Mouse (Mus musculus) spleen, postnatal 4 days (tissue): ENCODE results near the gene Efna1.
A peak's percentile ranks its signal among the peaks of the same experiment; 100 is the strongest.

Experiments
- DNase-seq, 2 experiments: peaks; one replicate each; pipeline ENCODE4 v3.0.0; 2022; ENCODE audit warnings: low spot score in 2 of 2

The Efna1 gene

DNA sequence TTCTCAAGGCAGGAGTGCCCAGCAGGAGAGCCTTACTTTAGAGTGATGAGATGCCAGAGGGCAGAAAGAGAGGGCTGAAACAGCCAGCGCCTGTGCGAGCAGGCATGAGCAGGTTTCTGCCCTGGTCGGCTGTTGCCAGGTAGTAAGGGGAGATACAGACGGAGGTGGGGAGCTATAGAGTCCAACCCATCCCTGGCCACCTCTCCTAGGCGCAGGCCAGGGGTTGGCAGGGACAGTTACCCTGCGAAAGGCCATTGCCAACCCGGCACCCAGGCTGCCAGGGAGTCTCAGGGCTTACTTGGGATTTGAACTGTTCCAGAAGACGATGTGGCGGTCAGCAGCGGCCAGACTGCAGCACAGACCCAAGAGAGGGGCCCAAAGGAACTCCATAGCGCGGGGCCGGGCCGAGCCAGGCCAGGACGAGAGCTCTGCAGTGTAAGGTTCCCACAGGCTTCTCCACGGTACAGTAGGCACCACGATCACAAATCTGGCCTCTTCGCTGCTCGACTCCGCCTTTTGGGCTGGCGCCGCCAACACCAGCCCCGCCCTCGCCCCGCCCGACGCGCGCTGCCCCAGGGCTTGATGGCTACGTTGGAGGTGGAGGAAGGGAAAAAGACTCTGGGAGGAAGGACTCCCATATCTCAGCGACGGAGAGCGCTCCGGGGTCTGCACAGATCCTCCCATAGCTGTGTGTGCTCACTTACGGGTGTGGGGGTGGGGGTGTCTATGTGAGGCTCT, 1.6 kb downstream of the Efna1 start:
- DNase-seq, result peak in 1 of 2 experiments; percentile 53

DNA sequence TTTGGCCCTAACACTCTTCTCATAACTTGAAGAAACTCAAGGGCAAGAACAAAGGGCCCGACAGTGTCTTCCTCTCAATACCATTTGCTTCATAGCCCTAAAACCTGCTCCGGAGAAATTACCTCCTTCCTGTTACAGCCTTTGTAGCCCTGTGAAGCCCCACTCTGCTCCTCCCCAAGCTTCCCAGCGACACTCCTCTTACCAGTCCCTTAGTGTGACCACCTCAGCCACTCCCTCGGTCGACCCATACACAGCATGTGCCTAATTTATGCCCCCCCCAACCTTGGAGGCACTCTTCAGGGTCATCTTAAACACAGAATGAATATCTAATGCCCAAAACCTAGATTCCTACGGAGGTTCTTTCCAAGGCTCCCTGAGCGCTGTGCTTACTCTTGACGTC, 2.3 kb downstream of the Efna1 start:
- no peak for DNase-seq

DNA sequence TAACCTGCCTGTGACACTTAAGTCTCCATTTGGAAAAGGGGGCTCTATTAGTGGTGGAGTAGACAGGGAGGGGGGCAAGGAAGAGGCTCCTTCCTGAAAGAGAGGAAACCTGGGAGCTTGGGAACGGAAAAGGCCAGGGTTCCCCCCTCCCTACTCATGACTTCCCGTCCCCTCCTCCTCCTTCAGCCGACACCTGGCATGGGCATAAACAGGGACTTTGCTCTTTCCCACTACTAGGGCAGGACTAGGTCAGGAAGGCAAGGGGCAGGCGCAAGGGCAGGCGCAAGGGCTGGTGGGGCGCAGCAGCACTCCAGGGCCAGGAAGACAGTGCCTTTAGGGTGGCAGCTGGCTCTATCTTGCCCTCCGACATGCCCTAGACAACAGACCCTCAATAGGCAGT, 2.8 kb downstream of the Efna1 start:
- DNase-seq, result no peak

DNA sequence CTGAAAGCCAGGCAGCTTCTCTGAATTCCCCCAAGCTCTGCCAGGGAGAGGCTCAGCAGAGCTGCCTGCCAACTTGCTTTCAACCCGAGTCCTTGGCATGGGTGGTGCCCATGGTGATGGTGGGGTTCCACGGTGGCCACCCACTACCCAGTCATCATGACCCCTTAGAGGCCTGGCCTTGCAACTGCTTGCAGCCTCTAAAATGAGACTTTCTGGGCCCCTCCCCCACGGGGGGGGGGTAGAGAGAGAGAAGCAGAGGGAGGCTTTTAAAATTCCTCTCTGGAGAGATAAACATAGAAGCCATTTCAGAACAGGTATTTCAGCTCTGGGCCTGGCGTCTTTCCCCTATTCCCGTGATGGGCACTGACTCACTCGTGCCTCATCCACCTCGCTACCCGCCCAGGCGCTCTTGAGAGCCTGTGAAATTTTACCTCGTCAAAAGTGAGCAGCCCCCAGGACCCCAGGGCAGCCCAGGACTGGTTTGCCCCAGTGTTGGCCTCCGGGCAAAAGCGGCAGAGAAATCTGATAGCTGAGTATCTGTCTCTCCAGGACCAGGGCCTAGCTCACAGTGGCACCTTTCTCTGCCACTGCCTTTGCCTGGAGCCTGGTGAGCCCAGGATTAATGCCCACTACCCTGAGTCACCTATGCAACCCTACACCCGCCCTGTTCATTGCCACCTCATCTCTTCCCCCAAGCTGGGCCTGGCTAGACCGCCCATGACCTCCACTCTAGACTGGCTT, 3.5 kb downstream of the Efna1 start:
- no peak for DNase-seq

DNA sequence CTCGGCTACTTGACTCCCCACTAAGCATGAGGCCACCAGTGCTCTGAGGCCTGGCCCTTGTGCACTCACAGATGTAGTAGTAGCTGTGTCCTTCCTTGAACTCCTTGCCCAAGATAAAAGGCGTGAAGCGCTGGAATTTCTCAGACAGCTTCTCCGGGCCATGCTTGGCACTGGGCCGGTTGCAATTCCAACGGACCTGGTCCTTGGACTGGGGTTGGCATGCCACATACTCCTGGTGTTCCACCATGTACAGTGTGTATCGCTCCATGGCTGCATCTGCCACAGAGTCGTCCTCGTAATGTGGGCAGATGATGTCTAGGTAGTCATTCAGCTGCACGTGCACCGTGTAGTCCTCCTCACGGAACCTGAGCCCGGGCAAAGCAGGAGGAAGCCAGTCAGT, 4.9 kb downstream of the Efna1 start:
- no peak for DNase-seq

DNA sequence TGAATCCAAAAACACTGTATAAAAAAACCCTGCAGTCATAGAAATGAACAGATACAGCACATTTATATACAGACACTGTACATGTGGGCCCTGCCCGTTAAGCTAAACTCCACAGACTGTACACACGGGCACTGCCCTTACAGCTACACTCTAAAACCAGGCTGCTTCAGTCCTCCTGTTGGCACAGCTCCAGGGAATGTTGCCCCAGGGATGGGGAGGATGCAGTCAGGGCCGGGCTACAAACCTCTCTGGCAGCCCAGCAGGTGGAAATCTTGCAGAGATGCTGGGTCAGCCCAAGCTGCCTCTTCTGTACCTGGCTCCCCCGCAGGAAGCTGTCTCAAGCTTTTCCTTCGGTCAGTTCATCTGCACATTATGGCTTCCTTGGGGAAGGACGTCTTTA, 9.2 kb downstream of the Efna1 start:
- no peak for DNase-seq

DNA sequence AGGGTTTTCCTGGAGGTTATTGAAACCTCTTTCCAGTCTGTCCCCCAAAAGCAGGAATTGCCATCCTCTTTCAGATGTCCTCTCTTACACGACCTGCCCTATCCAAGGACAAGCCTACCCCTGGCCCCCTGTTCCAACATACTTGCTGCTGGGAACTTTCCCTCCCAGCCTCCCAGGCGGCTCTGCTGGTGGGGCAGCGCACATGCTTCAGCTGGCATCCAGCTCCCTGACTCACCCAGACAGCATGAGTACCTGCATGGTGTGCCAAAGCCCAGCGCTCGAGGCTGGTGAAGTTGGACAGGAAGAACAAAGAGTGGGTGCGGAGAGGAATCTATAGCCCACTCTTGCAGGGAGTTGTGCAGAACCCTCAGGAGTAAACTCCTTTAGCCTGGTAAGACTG, 10.1 kb downstream of the Efna1 start:
- no peak for DNase-seq

DNA sequence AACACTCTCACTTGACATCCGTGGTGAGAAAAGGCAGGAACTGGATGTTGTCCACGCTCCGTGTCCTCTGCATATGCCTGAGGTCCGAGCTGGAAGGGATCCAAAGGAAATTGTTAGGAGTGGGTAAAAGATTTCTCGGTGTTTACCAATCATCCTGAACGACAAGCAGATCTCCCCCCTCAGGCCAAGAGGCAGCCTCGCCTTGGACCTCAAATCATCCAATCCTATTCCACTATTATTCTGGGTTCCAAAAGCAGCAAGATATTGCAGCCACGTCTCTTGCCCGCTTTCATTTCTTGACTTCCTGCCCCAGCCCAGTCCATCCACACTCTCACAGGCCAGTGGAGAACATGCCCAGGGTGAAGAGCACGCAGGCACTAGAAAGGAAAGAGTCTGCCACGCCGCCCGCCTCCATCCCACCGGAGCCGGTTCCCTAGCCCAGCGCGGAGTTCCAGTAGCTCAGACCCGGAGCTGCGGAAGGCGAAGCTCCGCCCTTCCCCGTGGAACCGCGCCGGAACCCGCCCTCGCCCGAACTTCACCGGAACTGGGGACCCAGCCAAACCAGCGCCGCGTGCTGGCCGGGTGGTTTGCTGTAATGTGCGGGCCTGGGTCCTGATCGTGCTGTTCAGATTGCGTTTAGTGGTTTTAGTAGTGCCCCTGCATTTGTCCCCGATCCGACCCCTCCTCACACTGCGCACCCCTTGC, 10.7 kb downstream of the Efna1 start, which contains the start of gene Slc50a1:
Slc50a1 (minus strand) TSS at position 520 of the 705 bp plus-strand sequence.
- peak; percentile 74 to 90 for DNase-seq

DNA sequence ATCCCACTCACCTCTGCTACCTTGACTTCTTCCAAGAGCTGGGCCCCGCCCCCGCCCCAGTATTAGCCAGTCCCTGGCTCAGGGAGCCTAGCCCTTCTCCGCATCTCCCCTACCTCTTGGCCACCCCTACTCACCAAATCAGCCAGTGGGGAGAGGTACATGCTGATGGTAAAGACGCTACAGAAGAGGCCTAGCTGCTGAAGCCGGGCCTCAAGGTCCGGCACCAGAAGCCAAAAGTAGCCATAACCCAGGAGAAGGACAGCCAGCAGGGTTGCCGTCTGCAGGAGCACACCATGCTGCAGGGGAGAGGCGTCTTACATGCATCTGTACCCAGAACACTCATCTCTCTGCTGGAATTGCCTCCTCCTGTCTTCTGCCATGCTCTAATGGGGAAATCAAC, 12.0 kb downstream of the Efna1 start:
- DNase-seq, result peak in 1 of 2 experiments; percentile 59

DNA sequence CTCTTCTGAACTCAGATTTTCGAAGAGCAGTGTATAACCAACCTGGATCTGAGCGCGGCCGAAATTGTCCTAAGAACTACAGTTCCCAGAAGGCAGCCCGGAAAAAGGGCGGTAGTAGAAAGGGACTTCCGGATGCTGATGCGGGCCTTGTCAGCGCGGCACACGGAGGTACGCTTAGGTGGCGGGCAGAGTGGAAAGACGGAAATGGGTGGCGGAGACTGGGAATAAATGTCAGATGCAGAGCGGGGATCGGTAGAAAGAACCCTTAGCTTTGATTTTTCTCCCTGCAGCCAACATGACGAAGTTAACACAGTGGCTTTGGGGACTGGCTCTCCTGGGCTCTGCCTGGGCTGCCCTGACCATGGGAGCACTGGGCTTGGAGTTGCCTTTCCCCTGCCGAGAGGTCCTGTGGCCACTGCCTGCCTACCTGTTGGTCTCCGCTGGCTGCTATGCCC, 14.5 kb downstream of the Efna1 start:
- peak; percentile 69 to 85 for DNase-seq

DNA sequence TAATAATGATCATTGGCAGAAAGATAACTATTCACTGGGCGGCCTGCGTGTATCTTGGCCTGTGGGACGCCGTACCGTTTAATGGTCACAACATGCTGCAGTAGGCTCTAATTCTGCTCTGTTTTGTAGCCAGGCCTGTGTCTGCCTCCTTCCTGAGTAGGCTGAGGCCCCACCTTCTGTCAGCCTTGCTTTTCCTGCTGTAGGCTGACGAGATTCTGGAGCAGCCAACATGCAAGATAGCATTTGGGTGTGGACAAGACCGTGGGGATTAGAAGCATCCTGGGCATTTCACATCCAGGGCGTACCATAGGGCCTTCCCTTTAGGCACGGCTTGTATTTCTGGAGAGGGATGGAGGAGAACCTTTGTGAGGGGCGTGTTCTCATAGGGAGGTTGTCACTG, 18.5 kb downstream of the Efna1 start:
- no peak for DNase-seq

DNA sequence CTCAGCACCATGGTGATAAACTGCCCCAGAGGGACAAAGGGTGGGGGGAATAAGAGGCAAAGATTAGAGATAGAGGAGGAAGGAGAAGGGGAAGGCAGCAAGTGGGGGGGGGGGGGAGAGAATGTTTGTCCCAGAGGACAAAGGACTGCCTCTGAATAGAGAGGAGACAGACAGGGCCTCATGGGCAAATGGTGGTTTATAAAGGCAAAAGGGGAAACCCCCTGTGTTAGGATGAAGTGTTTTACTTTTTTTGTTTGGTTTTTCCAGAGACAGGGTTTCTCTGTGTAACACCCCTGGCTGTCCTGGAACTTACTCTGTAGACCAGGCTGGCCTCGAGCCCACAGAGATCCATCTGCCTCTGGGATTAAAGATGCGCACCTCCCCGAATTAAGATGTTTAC, 20.7 kb downstream of the Efna1 start:
- no peak for DNase-seq

DNA sequence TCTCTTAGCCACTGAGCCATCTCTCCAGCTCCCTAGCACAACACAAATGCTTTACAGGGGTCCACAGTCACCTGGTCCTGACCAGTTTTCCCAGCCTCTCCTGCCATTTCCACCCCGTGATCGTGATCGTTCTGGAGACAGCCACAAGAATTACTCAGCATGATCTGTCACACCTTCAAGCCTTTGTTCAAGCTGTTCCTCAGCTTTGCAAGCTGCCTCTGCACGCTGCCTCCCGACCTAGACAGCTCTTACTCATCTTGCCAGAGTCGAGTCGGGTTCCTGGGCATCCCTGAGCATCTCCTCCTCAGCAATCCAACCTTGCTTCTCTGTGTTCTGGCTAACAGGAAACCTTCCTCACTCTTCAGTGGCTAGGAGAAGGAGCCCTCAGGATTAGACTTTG, 21.9 kb downstream of the Efna1 start, which contains the start of gene Dpm3:
Dpm3 (plus strand) TSS at position 283 of the 400 bp plus-strand sequence.
- no peak for DNase-seq

DNA sequence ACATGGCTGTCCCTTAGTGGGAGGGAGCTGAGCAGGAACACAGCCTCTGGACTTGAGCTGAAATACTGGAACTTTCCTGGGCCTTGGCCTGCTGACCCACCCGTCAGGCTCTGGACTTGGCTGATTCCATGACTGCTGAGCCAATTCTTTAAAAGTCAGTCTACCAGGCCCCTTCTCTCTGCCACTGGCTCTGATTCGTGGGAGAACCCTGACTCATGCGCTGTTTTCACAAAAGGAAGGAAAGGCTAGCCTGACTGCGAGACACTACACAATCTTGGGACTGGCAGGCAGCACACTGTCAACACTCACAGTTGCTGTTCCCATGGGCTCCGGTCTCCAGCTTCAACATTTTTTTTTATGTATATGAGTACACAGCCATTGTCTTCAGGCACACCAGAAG, 24.8 kb downstream of the Efna1 start:
- DNase-seq, result no peak

DNA sequence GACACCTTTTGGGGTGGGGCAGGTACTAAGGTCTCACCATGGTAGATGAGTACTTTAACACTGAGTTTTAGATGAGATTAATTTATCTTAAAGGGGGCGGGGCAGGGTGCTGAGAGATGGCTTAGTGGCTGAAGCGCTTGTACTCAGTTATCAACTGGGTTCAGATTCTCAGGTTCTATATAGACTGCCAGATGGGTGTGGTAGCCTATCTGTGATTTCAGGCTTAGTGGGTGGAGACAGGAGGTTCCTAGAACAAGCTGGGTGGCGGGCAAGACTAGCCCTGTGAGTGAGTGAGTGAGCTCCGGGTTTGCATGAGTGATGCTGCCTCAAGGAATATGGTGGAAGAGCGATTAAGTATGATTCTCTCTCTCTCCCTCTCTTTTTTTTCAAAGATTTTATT, 25.9 kb downstream of the Efna1 start:
- no peak for DNase-seq

DNA sequence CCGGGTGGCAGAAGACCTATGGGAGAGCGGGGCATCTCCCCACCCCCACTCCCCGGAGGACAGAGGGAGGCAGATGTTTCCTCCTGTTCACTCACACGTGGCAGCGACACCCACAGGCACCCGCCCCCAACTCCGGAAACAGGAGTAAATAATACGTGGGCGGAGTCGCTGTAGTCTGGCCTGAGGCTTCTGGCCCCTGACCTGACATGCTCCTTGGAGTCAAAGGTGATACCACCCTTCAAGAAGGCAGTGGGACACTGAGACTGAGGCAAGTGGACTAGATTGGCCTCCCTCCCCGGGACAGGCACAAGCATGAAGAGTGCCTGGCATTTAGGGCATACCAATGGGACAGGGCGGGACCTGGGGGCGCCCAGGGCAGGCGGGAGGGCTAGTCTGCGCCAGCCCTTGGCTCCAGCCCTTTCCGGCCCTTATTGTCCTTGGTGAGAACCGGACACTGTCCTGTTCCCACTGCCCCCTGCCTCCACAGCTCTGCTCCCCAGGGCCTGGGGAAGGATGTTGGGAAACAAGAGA, 29.5 kb downstream of the Efna1 start:
- peak; percentile 68 to 81 for DNase-seq

DNA sequence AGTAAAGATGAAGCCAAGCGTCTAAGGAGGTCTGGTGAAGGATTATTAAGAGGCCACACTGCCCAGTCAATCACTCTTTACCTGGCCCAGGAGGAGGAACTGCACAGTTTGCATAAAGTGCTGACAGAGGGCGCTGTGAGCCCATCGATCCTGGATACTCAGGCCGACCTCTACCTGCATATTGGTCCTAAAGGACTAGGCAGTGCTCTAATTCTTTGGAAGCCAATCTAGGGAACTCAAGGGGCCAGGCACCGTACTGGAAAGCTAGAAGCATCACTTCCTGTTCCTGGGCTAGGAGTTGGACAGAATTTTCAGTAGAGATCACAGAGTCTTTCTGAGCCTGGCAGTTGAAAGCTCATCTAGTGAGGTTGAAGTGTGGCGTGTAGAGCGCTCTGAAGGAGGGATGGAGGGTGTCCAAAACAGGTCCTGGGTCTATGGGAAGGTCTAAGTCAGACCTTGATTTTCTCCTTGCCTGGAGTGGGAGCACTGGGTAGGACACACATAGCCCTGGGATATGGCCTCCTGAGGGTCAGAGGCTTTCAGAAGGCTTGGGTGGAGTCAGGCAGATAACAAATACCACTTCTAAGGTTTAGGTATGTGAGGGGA, 30.4 kb downstream of the Efna1 start:
- peak; percentile 63 to 81 for DNase-seq

DNA sequence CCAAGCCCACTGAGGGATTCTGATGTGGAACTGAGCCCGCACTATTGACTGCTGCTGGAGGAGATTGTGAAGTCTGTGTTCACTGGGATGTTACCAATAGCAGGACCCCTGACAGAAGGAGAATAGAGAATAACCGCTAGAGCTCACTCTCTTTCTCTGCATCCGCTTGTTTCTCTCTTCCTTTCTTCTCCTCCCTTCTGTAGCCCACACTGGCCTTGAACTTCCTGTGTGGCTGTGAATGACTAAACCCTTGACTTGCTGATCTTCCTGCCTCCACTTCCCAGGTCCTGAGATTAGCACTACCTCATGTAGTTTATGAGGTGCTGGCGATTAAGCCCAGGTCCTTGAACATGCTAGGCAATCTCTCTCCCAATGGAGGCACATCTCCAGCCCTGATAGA, 33.5 kb downstream of the Efna1 start:
- DNase-seq, result no peak

DNA sequence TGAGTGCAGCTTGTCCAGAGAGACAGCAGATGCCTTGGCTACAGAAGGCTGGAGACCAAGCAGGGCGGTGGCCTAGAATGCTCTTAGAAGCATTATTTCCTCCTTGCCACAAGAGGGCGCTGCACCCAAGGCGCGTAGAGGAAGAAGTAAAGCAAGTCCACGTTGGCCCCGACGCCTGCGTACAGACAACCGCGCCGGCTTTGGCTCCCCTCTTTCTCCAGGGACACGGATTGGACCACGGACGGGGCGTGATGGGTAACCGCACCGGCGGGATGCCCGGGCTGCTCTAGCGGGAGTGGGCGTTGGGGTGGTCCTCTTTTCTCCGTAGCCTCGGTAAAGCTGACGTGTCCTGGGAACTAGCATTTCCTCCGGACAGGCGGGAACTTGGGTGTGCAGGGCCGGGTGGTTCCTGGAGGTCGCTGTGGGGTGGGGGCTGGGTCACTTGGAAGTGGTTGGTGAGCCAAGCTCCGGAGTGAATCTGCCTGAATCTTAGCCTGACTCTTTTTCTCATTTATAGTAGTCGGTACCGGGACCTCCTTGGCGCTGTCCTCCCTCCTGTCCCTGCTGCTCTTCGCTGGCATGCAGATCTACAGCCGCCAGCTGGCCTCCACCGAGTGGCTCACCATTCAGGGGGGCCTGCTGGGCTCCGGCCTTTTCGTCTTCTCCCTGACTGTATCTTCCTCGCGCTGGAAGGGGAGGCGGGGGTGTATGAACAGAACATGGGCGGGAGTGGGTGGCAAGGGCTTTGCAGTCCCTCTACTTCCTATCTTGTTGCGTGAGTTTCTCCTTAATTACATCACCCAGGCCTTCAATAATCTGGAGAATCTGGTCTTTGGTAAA, 34.5 kb downstream of the Efna1 start, which contains the start of gene Trim46:
Trim46 (minus strand) TSS at position 49 of the 840 bp plus-strand sequence.
- peak; percentile 84 to 95 for DNase-seq

DNA sequence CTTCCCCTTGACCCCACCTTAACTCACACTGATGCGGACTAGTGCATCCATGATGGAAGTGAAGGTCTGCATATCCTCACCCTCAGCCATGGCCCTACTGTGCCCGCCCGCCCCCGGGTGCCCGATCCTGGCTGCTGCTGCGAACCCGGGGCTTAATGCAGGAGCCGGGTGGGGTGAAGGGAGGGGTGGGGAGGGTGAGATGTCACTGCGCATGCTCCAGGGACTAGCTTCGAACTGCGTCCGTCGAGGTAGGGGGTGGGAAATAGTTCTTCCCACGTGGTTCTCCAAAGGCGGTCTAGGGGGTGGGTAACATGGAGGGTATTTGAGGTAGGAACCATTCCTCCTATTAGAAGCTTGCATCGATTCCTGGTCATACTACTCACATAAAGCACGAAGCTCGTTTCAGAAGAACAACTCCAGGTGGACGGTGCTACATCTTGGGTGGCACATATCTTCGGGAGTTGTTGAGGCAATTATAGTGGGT, 35.2 kb downstream of the Efna1 start, which contains the start of gene Krtcap2:
Krtcap2 (plus strand) TSS at position 279 of the 484 bp plus-strand sequence.
- peak; percentile 29 to 69 for DNase-seq
